Mouse (Mus musculus) layer of hippocampus, postnatal 14 days (tissue): ENCODE results near the gene Ralgds. TPM values are rescaled to one million over a fixed set of nuclear protein-coding genes. Genes with fewer than 3 reads are reported as not detected.
"Not testable (repeated sequence)": the region's sequence is repeated elsewhere in the genome, so short reads cannot be mapped to it uniquely, and the experiment has no call there.

Experiments
- DNase-seq, 2 experiments: peaks; one replicate each; pipeline ENCODE4 v3.0.0; 2021 to 2022; ENCODE audit warnings: low spot score in 2 of 2, mixed read lengths in 1 of 2
- total RNA-seq, 2 experiments: library from RNA; stranded (reverse); gene quantifications; 2 replicates each; pipeline ENCODE4 v1.2.3; 2021

The Ralgds gene
- total RNA-seq, 2 experiments from 2014 or later, result 150 to 155 TPM

GRCm38 (mm10) chr2:28502987-28503386, 9.9 kb upstream of the Ralgds start:
- no peak for DNase-seq

- no peak for DNase-seq
Observed at GRCm38 (mm10) chr2:28504676-28505075, 8.2 kb upstream of the Ralgds start.

- no peak for DNase-seq
Observed at GRCm38 (mm10) chr2:28505795-28506194, 7.1 kb upstream of the Ralgds start, which contains the start of gene Gm10134. Gene Gm10134, plus strand, starts transcription at chr2:28506095.

GRCm38 (mm10) chr2:28506291-28506690, 6.6 kb upstream of the Ralgds start:
- no peak for DNase-seq

- not testable (repeated sequence) for DNase-seq
Observed at GRCm38 (mm10) chr2:28511600-28511999, 1.3 kb upstream of the Ralgds start.

GRCm38 (mm10) chr2:28513431-28514370, 776 bp downstream of the Ralgds start:
- peak in 1 of 2 experiments; percentile 34 for DNase-seq

GRCm38 (mm10) chr2:28514489-28514888, 1.6 kb downstream of the Ralgds start:
- peak; percentile 85 to 90 for DNase-seq

GRCm38 (mm10) chr2:28517206-28517909, 4.4 kb downstream of the Ralgds start:
- peak; percentile 58 to 59 for DNase-seq

GRCm38 (mm10) chr2:28518231-28518630, 5.3 kb downstream of the Ralgds start:
- DNase-seq, result peak; percentile 58 to 64

- DNase-seq, result peak in 1 of 2 experiments; percentile 16
Observed at GRCm38 (mm10) chr2:28520581-28520980, 7.7 kb downstream of the Ralgds start.

GRCm38 (mm10) chr2:28521571-28522151, 8.7 kb downstream of the Ralgds start:
- DNase-seq, result peak; percentile 54 to 82

GRCm38 (mm10) chr2:28522166-28522565, 9.2 kb downstream of the Ralgds start:
- peak in 1 of 2 experiments; percentile 6 for DNase-seq

- DNase-seq, result peak; percentile 85 to 93
Observed at GRCm38 (mm10) chr2:28523643-28524117, 10.8 kb downstream of the Ralgds start.

- DNase-seq, result peak in 1 of 2 experiments; percentile 0
Observed at GRCm38 (mm10) chr2:28524406-28524805, 11.5 kb downstream of the Ralgds start.

- no peak for DNase-seq
Observed at GRCm38 (mm10) chr2:28525219-28525942, 12.5 kb downstream of the Ralgds start.

- DNase-seq, result no peak
Observed at GRCm38 (mm10) chr2:28525943-28526876, 13.3 kb downstream of the Ralgds start.

- DNase-seq, result no peak
Observed at GRCm38 (mm10) chr2:28527436-28528353, 14.8 kb downstream of the Ralgds start.

- DNase-seq, result no peak
Observed at GRCm38 (mm10) chr2:28528354-28528730, 15.4 kb downstream of the Ralgds start.
